Mouse (Mus musculus): ENCODE measurements at regions not wholly inside any gene's neighbourhood (a gene's known extent, or its start where the extent isn't known, plus 50 kb on each side); places are given as distances from the start of the nearest gene placed in this dataset.

GRCm38 (mm10) chrX:16421159-16421558, 101.5 kb upstream of the Cypt1 start:
- intact Hi-C loops (cut with DNase I): no loop called here
- no peak for DNase-seq (ENCODE audit: low spot score)

- intact Hi-C loops (cut with DNase I): no loop called here
- no peak for DNase-seq (ENCODE audit: low spot score)
These were observed 101.0 kb upstream of the Cypt1 start for GRCm38 (mm10) chrX:16421663-16422062.

- no peak for DNase-seq (ENCODE audit: low spot score)
- intact Hi-C loops (cut with DNase I): no loop called here
These were observed 84.6 kb upstream of the Cypt1 start for GRCm38 (mm10) chrX:16438088-16438487.

GRCm38 (mm10) chrX:16450496-16451078, 72.1 kb upstream of the Cypt1 start:
- DNase-seq (ENCODE audit: low spot score): no peak
- intact Hi-C loops (cut with DNase I): loop anchor here (2.0 kb wide), 1 partner anchor 410 kb away; no protein-coding TSS in a partner anchor
